Mouse (Mus musculus) embryonic fibroblast, embryonic 13.5 days (primary cell): ENCODE data around the gene Snx10.

Experiments used
- CTCF ChIP-seq: IDR thresholded peaks from 2 replicates; pipeline ENCODE4 v1.5.1; 2011; ENCODE audit warnings: mild to moderate bottlenecking, control low read depth, low read length, moderate library complexity, borderline replicate concordance; ENCODE audit not compliant: insufficient read depth
- POLR2A ChIP-seq: IDR thresholded peaks from 2 replicates; pipeline ENCODE4 v1.6.1; 2011; ENCODE audit warnings: low read depth, mild to moderate bottlenecking, control low read depth, low read length, moderate library complexity

- TF ChIP-seq POLR2A (no peak), CTCF (no peak)
Measured at GRCm38 (mm10) chr6:51513745-51514144, 10.0 kb upstream of the Snx10 start.
